Mouse (Mus musculus) liver, adult (tissue): ENCODE data around the gene Usp38.

Experiments
- GATA4 ChIP-seq: IDR thresholded peaks from 2 replicates; pipeline ENCODE4 v1.6.1; 2014; ENCODE audit warnings: mild to moderate bottlenecking, low read length; ENCODE audit not compliant: insufficient replicate concordance

Gene Usp38

GRCm38 (mm10) chr8:80971150-80971549, 43.6 kb downstream of the Usp38 start:
- no peak for TF ChIP-seq GATA4

GRCm38 (mm10) chr8:80970000-80970685, 44.6 kb downstream of the Usp38 start:
- TF ChIP-seq GATA4: no peak

- TF ChIP-seq GATA4: no peak
Measured at GRCm38 (mm10) chr8:80969423-80969822, 45.3 kb downstream of the Usp38 start.

- TF ChIP-seq GATA4: no peak
Measured at GRCm38 (mm10) chr8:80963095-80963494, 51.6 kb downstream of the Usp38 start.

GRCm38 (mm10) chr8:80962592-80962983, 52.1 kb downstream of the Usp38 start:
- TF ChIP-seq GATA4: no peak

GRCm38 (mm10) chr8:80961937-80962591, 52.7 kb downstream of the Usp38 start:
- TF ChIP-seq GATA4: peak; percentile 68

GRCm38 (mm10) chr8:80961070-80961609, 53.6 kb downstream of the Usp38 start:
- TF ChIP-seq GATA4: no peak

GRCm38 (mm10) chr8:80959588-80960268, 55.0 kb downstream of the Usp38 start:
- no peak for TF ChIP-seq GATA4

- TF ChIP-seq GATA4: no peak
Measured at GRCm38 (mm10) chr8:80957776-80958175, 57.0 kb downstream of the Usp38 start.

- no peak for TF ChIP-seq GATA4
Measured at GRCm38 (mm10) chr8:80952973-80953372, 61.8 kb downstream of the Usp38 start.

- peak; percentile 98 for TF ChIP-seq GATA4
Measured at GRCm38 (mm10) chr8:80952235-80952915, 62.4 kb downstream of the Usp38 start.

GRCm38 (mm10) chr8:80948405-80949183, 66.1 kb downstream of the Usp38 start:
- TF ChIP-seq GATA4: no peak

GRCm38 (mm10) chr8:80943742-80944141, 71.0 kb downstream of the Usp38 start:
- no peak for TF ChIP-seq GATA4

- TF ChIP-seq GATA4: no peak
Measured at GRCm38 (mm10) chr8:80941621-80942020, 73.1 kb downstream of the Usp38 start.
